Mouse (Mus musculus) neural tube, embryonic 11.5 days (tissue): ENCODE data around the gene Gm20809. TPM values are rescaled to one million over a fixed set of nuclear protein-coding genes. Genes with fewer than 3 reads are reported as not detected.
"Not testable (repeated sequence)": the region's sequence is repeated elsewhere in the genome, so short reads cannot be mapped to it uniquely, and the experiment has no call there.

Experiments used
- ATAC-seq: fragments of 200-750 bp; cut with Nextera tagmentation; 2 replicates; pipeline ENCODE4 v1.8.0; 2017; ENCODE audit warnings: moderate number of reproducible peaks, mild to moderate bottlenecking, moderate TSS enrichment, moderate library complexity; ENCODE audit not compliant: insufficient read depth, low FRiP score, low TSS enrichment
- DNase-seq: peaks from one replicate; pipeline ENCODE4 v3.0.0-alpha.2; 2015; ENCODE audit warnings: low spot score
- H3K27ac ChIP-seq: fragments of 300-500 bp; sonication (generic); 2 replicates; pipeline ENCODE4 v1.5.1; 2014; ENCODE audit warnings: low read depth, mild to moderate bottlenecking, low read length
- H3K27me3 ChIP-seq: fragments of 300-500 bp; sonication (generic); 2 replicates; pipeline ENCODE4 v1.6.1; 2014; ENCODE audit warnings: mild to moderate bottlenecking, low read length, mixed read lengths; ENCODE audit not compliant: control insufficient read depth, insufficient read depth
- H3K36me3 ChIP-seq: fragments of 300-500 bp; sonication (generic); 2 replicates; pipeline ENCODE4 v1.6.1; 2014; ENCODE audit warnings: mild to moderate bottlenecking, low read length, moderate library complexity, mixed read lengths; ENCODE audit not compliant: control insufficient read depth, insufficient read depth
- H3K4me1 ChIP-seq: fragments of 300-500 bp; sonication (generic); 2 replicates; pipeline ENCODE4 v1.6.1; 2014; ENCODE audit warnings: low read length, mixed read lengths; ENCODE audit not compliant: control insufficient read depth, insufficient read depth
- H3K4me2 ChIP-seq: fragments of 300-500 bp; sonication (generic); 2 replicates; pipeline ENCODE4 v1.6.1; 2014; ENCODE audit warnings: low read depth, mild to moderate bottlenecking, moderate library complexity
- H3K4me3 ChIP-seq: fragments of 300-500 bp; sonication (generic); 2 replicates; pipeline ENCODE4 v1.5.1; 2014; ENCODE audit warnings: low read depth, low read length
- H3K9ac ChIP-seq: fragments of 300-500 bp; sonication (generic); 2 replicates; pipeline ENCODE4 v1.6.1; 2014; ENCODE audit warnings: mild to moderate bottlenecking, low read length
- H3K9me3 ChIP-seq: fragments of 300-500 bp; sonication (generic); 2 replicates; pipeline ENCODE4 v1.6.1; 2016; ENCODE audit warnings: low read length; ENCODE audit not compliant: control insufficient read depth
- WGBS: fragments of 180-500 bp; shearing (Covaris S2); extraction: QIAGEN DNeasy Blood & Tissue Kit; methylation state at CpG from one replicate; pipeline ENCODE4 v1.1.7; 2014; 5-methylcytosine and 5-hydroxymethylcytosine counted together
- polyA plus RNA-seq: library from polyadenylated mRNA; unstranded; fragments of >200 nt; fragmentation: Nextera tagmentation; extraction: Ambion mirVana; gene quantifications from 2 replicates; pipeline ENCODE4 v1.2.1, GENCODE M21; 2014

Gene Gm20809
- polyA plus RNA-seq, result not detected in 2 replicates

GRCm38 (mm10) chrY:24454757-24455156, at the start of gene Gm20809:
Gene Gm20809, plus strand, starts transcription at chrY:24455057.
- not testable (repeated sequence) for H3K36me3 ChIP-seq, H3K4me3 ChIP-seq, H3K9ac ChIP-seq, H3K4me2 ChIP-seq, H3K27me3 ChIP-seq, ATAC-seq, H3K9me3 ChIP-seq, H3K4me1 ChIP-seq, H3K27ac ChIP-seq, DNase-seq
- no CpG with 5 or more reads among the region's 3 CpGs for WGBS
